7 mouse cellular contexts compared by ENCODE assay signal in the genomic region with DNA sequence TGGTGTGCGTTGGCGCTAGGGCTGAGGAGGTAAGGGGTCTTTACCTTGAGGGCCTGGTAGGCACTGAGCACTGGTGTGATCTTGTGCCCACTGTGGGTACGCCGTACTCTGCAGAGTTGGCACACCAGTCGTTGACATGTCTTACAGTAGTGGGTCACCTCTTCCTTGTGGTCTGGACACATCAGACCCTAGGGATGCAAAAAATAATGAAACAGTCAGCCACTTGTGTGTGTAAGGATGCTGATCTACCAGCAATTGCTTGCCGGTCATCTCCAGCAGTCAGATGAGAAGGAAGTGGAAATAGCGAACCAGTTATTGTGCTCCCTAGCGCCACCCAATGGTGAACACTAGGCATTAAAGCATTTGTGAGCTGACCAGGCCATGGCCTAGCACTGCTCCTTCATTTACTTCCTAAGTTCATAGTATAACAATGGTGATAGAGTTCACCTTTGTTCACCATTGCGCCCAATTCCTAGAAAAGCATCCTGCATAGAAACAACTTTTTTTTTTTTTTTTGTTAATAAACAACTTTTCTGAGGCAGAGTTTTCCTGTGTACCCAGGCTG. TPM values are rescaled to one million over a fixed set of nuclear protein-coding genes. Genes with fewer than 3 reads are reported as not detected.
DNase-seq lines count a peak whose midpoint lies in the region; ATAC-seq and TF ChIP-seq lines count a peak whose summit lies in the region.

No protein-coding gene starts in this region.

- TF ChIP-seq CTCF in MEL (IDR thresholded peaks at IDR 0.05 in 2 of 3, conservative IDR thresholded peaks at IDR 0.05 in 1 of 3; ENCODE audit: control insufficient read depth in 1 of 3, insufficient read depth in 1 of 3, low read depth in 2 of 3, low read length in 3 of 3, poor library complexity in 1 of 3, severe bottlenecking in 1 of 3): peak; percentile 76 to 99 (median 94)

- H3K4me3 ChIP-seq in MEL (ENCODE audit: control insufficient read depth in 1 of 2, insufficient read depth in 1 of 2, low read depth in 2 of 2, low read length in 2 of 2): no peak overlapping the region

- no peaks in the 10 kb centered on the region for H3K27me3 ChIP-seq in MEL (ENCODE audit: control insufficient read depth in 1 of 2, insufficient read depth in 2 of 2, low read length in 2 of 2)

- ATAC-seq in megakaryocyte, adult 5-6 weeks (ENCODE audit: poor library complexity, severe bottlenecking): peak; percentile 54

- H3K36me3 ChIP-seq in MEL (ENCODE audit: control insufficient read depth in 1 of 2, insufficient read depth in 2 of 2, low read length in 2 of 2): peaks cover under 1 to 5% of the 10 kb centered on the region in 2 experiments; a peak in 3 of 4 replicates

- TF ChIP-seq POLR2A in MEL (IDR thresholded peaks at IDR 0.05; ENCODE audit: control insufficient read depth in 1 of 2, insufficient read depth in 1 of 2, low read depth in 1 of 2, low read length in 2 of 2, poor library complexity in 1 of 2): no peak

- TF ChIP-seq EP300 in MEL (IDR thresholded peaks at IDR 0.05; ENCODE audit: low read depth in 1 of 2, low read length in 2 of 2): no peak

- H3K9me3 ChIP-seq in MEL (replicated peaks; ENCODE audit: insufficient read depth, low read length): no peaks in the 10 kb centered on the region

- H3K4me1 ChIP-seq in MEL (ENCODE audit: control insufficient read depth in 1 of 2, insufficient read depth in 2 of 2, low read length in 2 of 2): peaks cover 6 to 7% of the 10 kb centered on the region in 2 experiments; a peak in 3 of 4 replicates

- DNase-seq in layer of hippocampus, postnatal 10 days (ENCODE audit: low spot score in 2 of 2): peak; percentile 75 to 77
- no peak for DNase-seq in layer of hippocampus, adult 9-10 months (ENCODE audit: low spot score)
- DNase-seq in MEL (ENCODE audit: low read depth, low spot score): peak; percentile 88
- DNase-seq in adrenal gland, postnatal 36 days: peak; percentile 48 to 60
- peak; percentile 79 for DNase-seq in heart, postnatal 4 days
- peak; percentile 82 for DNase-seq in testis, postnatal 10 days (ENCODE audit: low spot score)

- no peak overlapping the region for H3K9ac ChIP-seq in MEL (ENCODE audit: control insufficient read depth, low read depth, low read length, poor library complexity, severe bottlenecking)

- peaks cover 13% of the 10 kb centered on the region for H3K79me2 ChIP-seq in MEL (ENCODE audit: control insufficient read depth, insufficient read depth, low read length, poor library complexity)

- TF ChIP-seq RAD21 in MEL (IDR thresholded peaks at IDR 0.05; ENCODE audit: low read depth, low read length): peak; percentile 61

- no peak overlapping the region for H3K27ac ChIP-seq in MEL (ENCODE audit: control insufficient read depth, low read depth, low read length)

TF ChIP-seq in MEL, 35 proteins besides CTCF, POLR2A, EP300 and RAD21:
- 0 out of 2 replicates have a peak, but pooled peaks have one; percentile 21 for TF ChIP-seq HCFC1 (IDR thresholded peaks at IDR 0.05; ENCODE audit: low read depth, low read length)
- no peak for TF ChIP-seq TAL1 (IDR thresholded peaks at IDR 0.05; ENCODE audit: low read length)
- peak; percentile 82 for TF ChIP-seq SMC3 (IDR thresholded peaks at IDR 0.05; ENCODE audit: low read depth, low read length)
- no peak for TF ChIP-seq GABPA (IDR thresholded peaks at IDR 0.05; ENCODE audit: low read depth, low read length)
- no peak for TF ChIP-seq BHLHE40 (IDR thresholded peaks at IDR 0.05; ENCODE audit: borderline replicate concordance, low read depth, low read length)
- 0 out of 2 replicates have a peak, but pooled peaks have one; percentile 58 for TF ChIP-seq ELF1 (IDR thresholded peaks at IDR 0.05; ENCODE audit: low read depth, low read length)
- TF ChIP-seq CHD1 (IDR thresholded peaks at IDR 0.05; ENCODE audit: low read depth, low read length): no peak
- TF ChIP-seq ZNF384 (IDR thresholded peaks at IDR 0.05; ENCODE audit: low read depth, low read length): peak; percentile 23; the same call in 1 of the 2 replicates
- TF ChIP-seq MYB (IDR thresholded peaks at IDR 0.05; ENCODE audit: low read depth, low read length): no peak
- peak; percentile 28; the same call in 1 of the 2 replicates for TF ChIP-seq MXI1 (IDR thresholded peaks at IDR 0.05; ENCODE audit: low read depth, low read length)
- TF ChIP-seq SIN3A (IDR thresholded peaks at IDR 0.05; ENCODE audit: low read length): peak; percentile 61
- no peak for TF ChIP-seq ZKSCAN1 (IDR thresholded peaks at IDR 0.05; ENCODE audit: low read depth, low read length)
- peak; percentile 49 for TF ChIP-seq ZC3H11A (IDR thresholded peaks at IDR 0.05; ENCODE audit: low read depth, low read length)
- 0 out of 2 replicates have a peak, but pooled peaks have one; percentile 38 for TF ChIP-seq JUND (IDR thresholded peaks at IDR 0.05; ENCODE audit: low read depth, low read length)

RNA-seq across cellular contexts. Expression of a gene that starts 3.4 kb away (rescaled TPM):
- 10 to 100 TPM; 72.8 to 95.1 TPM for total RNA-seq in layer of hippocampus, postnatal 10 days (2021)
- total RNA-seq in MEL (2012; rRNA removed): 171 and 180 TPM in 2 replicates
- 100 to 1,000 TPM in 1 of 2 experiments, not detected in 1; 497 TPM for polyA plus RNA-seq in MEL (2012; ENCODE audit: insufficient read depth in 1 of 2, insufficient read length in 2 of 2, low read depth in 1 of 2, low replicate concordance in 2 of 2, missing spikeins in 1 of 2)
- total RNA-seq in adrenal gland, postnatal 36 days (2021): 100 to 1,000 TPM; 114 to 139 TPM
- total RNA-seq in heart, postnatal 4 days (2021): 100 to 1,000 TPM; 100 to 104 TPM
- total RNA-seq in megakaryocyte, adult 5-6 weeks (2015): 142 and 167 TPM in 2 replicates
- 159 and 189 TPM in 2 replicates for total RNA-seq in megakaryocyte, adult 5-6 weeks (2017)

RNA-seq across cellular contexts. Expression of a gene that starts 3.7 kb away (rescaled TPM):
- 100 to 1,000 TPM; 101 to 112 TPM for total RNA-seq in layer of hippocampus, postnatal 10 days (2021)
- total RNA-seq in MEL (2012; rRNA removed): 2.4 and 3.3 TPM in 2 replicates
- 1 to 10 TPM in 1 of 2 experiments, not detected in 1; 7.7 TPM for polyA plus RNA-seq in MEL (2012; ENCODE audit: insufficient read depth in 1 of 2, insufficient read length in 2 of 2, low read depth in 1 of 2, low replicate concordance in 2 of 2, missing spikeins in 1 of 2)
- 1 to 10 TPM; 1.3 to 1.6 TPM for total RNA-seq in adrenal gland, postnatal 36 days (2021)
- total RNA-seq in heart, postnatal 4 days (2021): 1 to 10 TPM; 1.3 to 1.6 TPM
- 0.39 and 0.80 TPM in 2 replicates for total RNA-seq in megakaryocyte, adult 5-6 weeks (2015)
- total RNA-seq in megakaryocyte, adult 5-6 weeks (2017): 0.55 TPM in 1 of 2 replicates, not detected in the other

RNA-seq across cellular contexts. Expression of a gene that starts 13.6 kb away (rescaled TPM):
- total RNA-seq in layer of hippocampus, postnatal 10 days (2021): under 1 TPM; 0.66 to 0.89 TPM
- 0.04 and 0.13 TPM in 2 replicates for total RNA-seq in MEL (2012; rRNA removed)
- polyA plus RNA-seq in MEL (2012; ENCODE audit: insufficient read depth in 1 of 2, insufficient read length in 2 of 2, low read depth in 1 of 2, low replicate concordance in 2 of 2, missing spikeins in 1 of 2): 1 to 10 TPM in 1 of 2 experiments, not detected in 1; 1.1 TPM
- under 1 TPM in 1 of 2 experiments, not detected in 1; 0.56 TPM for total RNA-seq in adrenal gland, postnatal 36 days (2021)
- under 1 TPM; 0.61 to 0.74 TPM for total RNA-seq in heart, postnatal 4 days (2021)
- total RNA-seq in megakaryocyte, adult 5-6 weeks (2015): 0.25 and 0.58 TPM in 2 replicates
- 0.18 TPM in 1 of 2 replicates, not detected in the other for total RNA-seq in megakaryocyte, adult 5-6 weeks (2017)

RNA-seq across cellular contexts. Expression of a gene that starts 15.5 kb away (rescaled TPM):
- 100 to 1,000 TPM in 1 of 2 experiments, 10 to 100 TPM in 1; 92.8 to 109 TPM for total RNA-seq in layer of hippocampus, postnatal 10 days (2021)
- total RNA-seq in MEL (2012; rRNA removed): 312 and 314 TPM in 2 replicates
- polyA plus RNA-seq in MEL (2012; ENCODE audit: insufficient read depth in 1 of 2, insufficient read length in 2 of 2, low read depth in 1 of 2, low replicate concordance in 2 of 2, missing spikeins in 1 of 2): 100 to 1,000 TPM in 1 of 2 experiments, not detected in 1; 369 TPM
- 100 to 1,000 TPM; 136 to 165 TPM for total RNA-seq in adrenal gland, postnatal 36 days (2021)
- total RNA-seq in heart, postnatal 4 days (2021): 10 to 100 TPM; 62.9 to 67.2 TPM
- 49.5 and 57.8 TPM in 2 replicates for total RNA-seq in megakaryocyte, adult 5-6 weeks (2015)
- 41.8 and 45.3 TPM in 2 replicates for total RNA-seq in megakaryocyte, adult 5-6 weeks (2017)

RNA-seq across cellular contexts. Expression of a gene that starts 16.7 kb away (rescaled TPM):
- 10 to 100 TPM; 53.3 to 66.3 TPM for total RNA-seq in layer of hippocampus, postnatal 10 days (2021)
- total RNA-seq in MEL (2012; rRNA removed): 246 and 271 TPM in 2 replicates
- polyA plus RNA-seq in MEL (2012; ENCODE audit: insufficient read depth in 1 of 2, insufficient read length in 2 of 2, low read depth in 1 of 2, low replicate concordance in 2 of 2, missing spikeins in 1 of 2): 100 to 1,000 TPM in 1 of 2 experiments, not detected in 1; 237 TPM
- total RNA-seq in adrenal gland, postnatal 36 days (2021): 100 to 1,000 TPM; 117 to 130 TPM
- total RNA-seq in heart, postnatal 4 days (2021): 10 to 100 TPM; 51.6 to 61.0 TPM
- total RNA-seq in megakaryocyte, adult 5-6 weeks (2015): 84.6 and 95.5 TPM in 2 replicates
- total RNA-seq in megakaryocyte, adult 5-6 weeks (2017): 72.1 and 82.3 TPM in 2 replicates

Comparison
In these comparisons a context has a peak if more than half of its experiments do, and no peak if none do; other contexts are left out.
1. RNA of a gene that starts 3.7 kb away (total RNA-seq): 101 to 112 TPM in layer of hippocampus, postnatal 10 days; 2.4 to 3.3 TPM in MEL, 1.3 to 1.6 TPM in adrenal gland, postnatal 36 days, 1.3 to 1.6 TPM in heart, postnatal 4 days and 0.39 to 0.80 TPM in megakaryocyte, adult 5-6 weeks; every median in the first group is over 10 times any median in the second.